Mouse (Mus musculus) myocyte (in vitro differentiated cells): ENCODE measurements at regions not wholly inside any gene's neighbourhood (a gene's known extent, or its start where the extent isn't known, plus 50 kb on each side); places are given as distances from the start of the nearest gene placed in this dataset.

Source experiments
- H3K27me3 ChIP-seq: one replicate; pipeline ENCODE4 v1.6.1; 2011; ENCODE audit not compliant: control insufficient read depth, insufficient read depth, insufficient read length
- H3K36me3 ChIP-seq: one replicate; pipeline ENCODE4 v1.6.1; 2011; ENCODE audit not compliant: control insufficient read depth, insufficient read depth
- H3K4me2 ChIP-seq: one replicate; pipeline ENCODE4 v1.6.1; 2011; ENCODE audit warnings: low read depth, control low read depth
- H3K4me3 ChIP-seq: one replicate; pipeline ENCODE4 v1.5.1; 2011; ENCODE audit warnings: mild to moderate bottlenecking, control low read depth, moderate library complexity
- H3K79me2 ChIP-seq: one replicate; pipeline ENCODE4 v1.6.1; 2011; ENCODE audit not compliant: control insufficient read depth, insufficient read depth
- H3ac ChIP-seq: one replicate; pipeline ENCODE4 v1.6.1; 2011; ENCODE audit not compliant: control insufficient read depth, insufficient read length
- CEBPB ChIP-seq: IDR thresholded peaks from 2 replicates; pipeline ENCODE4 v1.6.1; 2011; ENCODE audit warnings: mild to moderate bottlenecking, moderate library complexity; ENCODE audit not compliant: poor library complexity, insufficient read depth, severe bottlenecking
- E2F4 ChIP-seq: IDR thresholded peaks from one replicate; pipeline ENCODE4 v1.6.1; 2011; ENCODE audit warnings: mild to moderate bottlenecking, control low read depth, moderate library complexity; ENCODE audit not compliant: insufficient read depth
- MAX ChIP-seq: IDR thresholded peaks from one replicate; pipeline ENCODE4 v1.6.1; 2011; ENCODE audit warnings: low read depth, mild to moderate bottlenecking, control low read depth
- MYOD1 ChIP-seq, 3 experiments: IDR thresholded peaks; one replicate each; pipeline ENCODE4 v1.6.1; 2011; ENCODE audit warnings: control low read depth in 2 of 3, low read depth in 2 of 3, mild to moderate bottlenecking in 2 of 3, moderate library complexity in 1 of 3; ENCODE audit not compliant: insufficient read length in 2 of 3, control insufficient read depth in 1 of 3
- MYOG ChIP-seq, 3 experiments: IDR thresholded peaks; one replicate each; pipeline ENCODE4 v1.6.1; 2011; ENCODE audit warnings: control low read depth in 2 of 3, low read depth in 2 of 3, mild to moderate bottlenecking in 2 of 3; ENCODE audit not compliant: insufficient read length in 2 of 3, control insufficient read depth in 1 of 3, insufficient read depth in 1 of 3
- POLR2A ChIP-seq: IDR thresholded peaks from one replicate; pipeline ENCODE4 v1.6.1; 2011; ENCODE audit warnings: low read depth, mild to moderate bottlenecking, control low read depth, moderate library complexity; ENCODE audit not compliant: insufficient read length
- POLR2AphosphoS2 ChIP-seq: IDR thresholded peaks from one replicate; pipeline ENCODE4 v1.6.1; 2011; ENCODE audit warnings: low read depth, control low read depth; ENCODE audit not compliant: insufficient read length
- REST ChIP-seq: IDR thresholded peaks from one replicate; pipeline ENCODE4 v1.6.1; 2011; ENCODE audit warnings: mild to moderate bottlenecking, control low read depth, moderate library complexity; ENCODE audit not compliant: insufficient read depth, insufficient read length
- SRF ChIP-seq: IDR thresholded peaks from one replicate; pipeline ENCODE4 v1.6.1; 2011; ENCODE audit warnings: low read depth; ENCODE audit not compliant: control insufficient read depth, insufficient read length
- TCF12 ChIP-seq: IDR thresholded peaks from one replicate; pipeline ENCODE4 v1.6.1; 2011; ENCODE audit warnings: mild to moderate bottlenecking, control low read depth; ENCODE audit not compliant: poor library complexity, insufficient read depth, severe bottlenecking
- TCF3 ChIP-seq: IDR thresholded peaks from one replicate; pipeline ENCODE4 v1.6.1; 2011; ENCODE audit warnings: low read depth, control low read depth; ENCODE audit not compliant: insufficient read length
- USF1 ChIP-seq: IDR thresholded peaks from one replicate; pipeline ENCODE4 v1.6.1; 2011; ENCODE audit warnings: low read depth, mild to moderate bottlenecking, control low read depth, moderate library complexity

- Histone ChIP-seq H3K4me2 (no peak overlapping the region), H3K27me3 (no peaks in the 10 kb centered on the region), H3K79me2 (no peaks in the 10 kb centered on the region), H3K4me3 (no peak overlapping the region), H3ac (no peak overlapping the region), H3K36me3 (no peaks in the 10 kb centered on the region)
- TF ChIP-seq POLR2A (no peak), MYOG (IDR thresholded peaks at IDR 0.05; ENCODE audit: control insufficient read depth in 1 of 3, insufficient read depth in 1 of 3, insufficient read length in 2 of 3, low read depth in 2 of 3) (no peak), REST (no peak), TCF12 (no peak), USF1 (no peak), SRF (no peak), MAX (no peak), POLR2AphosphoS2 (no peak), MYOD1 (IDR thresholded peaks at IDR 0.05; ENCODE audit: control insufficient read depth in 1 of 3, insufficient read length in 2 of 3, low read depth in 2 of 3) (no peak), CEBPB (no peak), TCF3 (no peak), E2F4 (no peak)
These were observed 159.0 kb upstream of the Tusc1 start for GRCm38 (mm10) chr4:93494319-93494718.

- TF ChIP-seq TCF3 (no peak), SRF (no peak), CEBPB (no peak)
- no peaks in the 10 kb centered on the region for H3K79me2 ChIP-seq
- H3K27me3 ChIP-seq: no peaks in the 10 kb centered on the region
- no peak overlapping the region for H3K4me3 ChIP-seq
- no peaks in the 10 kb centered on the region for H3K36me3 ChIP-seq
- no peak overlapping the region for H3ac ChIP-seq
- no peak overlapping the region for H3K4me2 ChIP-seq
These were observed 158.6 kb upstream of the Tusc1 start for GRCm38 (mm10) chr4:93493905-93494304.

GRCm38 (mm10) chr4:93493326-93493725, 158.0 kb upstream of the Tusc1 start:
- Histone ChIP-seq H3K79me2 (no peaks in the 10 kb centered on the region), H3K4me2 (no peak overlapping the region), H3ac (no peak overlapping the region), H3K36me3 (no peaks in the 10 kb centered on the region), H3K27me3 (no peaks in the 10 kb centered on the region), H3K4me3 (no peak overlapping the region)
- no peak for TF ChIP-seq TCF3

- Histone ChIP-seq H3K4me2 (no peak overlapping the region), H3ac (no peak overlapping the region), H3K79me2 (no peaks in the 10 kb centered on the region), H3K27me3 (no peaks in the 10 kb centered on the region), H3K36me3 (no peaks in the 10 kb centered on the region), H3K4me3 (no peak overlapping the region)
- TF ChIP-seq TCF12 (no peak), TCF3 (no peak), POLR2AphosphoS2 (no peak), USF1 (no peak), SRF (no peak), REST (no peak), POLR2A (no peak), CEBPB (no peak), MYOG (IDR thresholded peaks at IDR 0.05; ENCODE audit: control insufficient read depth in 1 of 3, insufficient read depth in 1 of 3, insufficient read length in 2 of 3, low read depth in 2 of 3) (no peak), E2F4 (no peak), MYOD1 (IDR thresholded peaks at IDR 0.05; ENCODE audit: control insufficient read depth in 1 of 3, insufficient read length in 2 of 3, low read depth in 2 of 3) (no peak), MAX (no peak)
These were observed 153.3 kb upstream of the Tusc1 start for GRCm38 (mm10) chr4:93488570-93488969.

GRCm38 (mm10) chr4:93486455-93486854, 151.1 kb upstream of the Tusc1 start:
- no peaks in the 10 kb centered on the region for H3K36me3 ChIP-seq
- H3K79me2 ChIP-seq: no peaks in the 10 kb centered on the region
- no peak overlapping the region for H3K4me3 ChIP-seq
- H3K4me2 ChIP-seq: no peak overlapping the region
- H3ac ChIP-seq: no peak overlapping the region
- no peak for TF ChIP-seq CEBPB
- no peak for TF ChIP-seq SRF
- no peak for TF ChIP-seq TCF12
- TF ChIP-seq MYOG (IDR thresholded peaks at IDR 0.05; ENCODE audit: control insufficient read depth in 1 of 3, insufficient read depth in 1 of 3, insufficient read length in 2 of 3, low read depth in 2 of 3): no peak
- TF ChIP-seq TCF3: no peak
- no peak for TF ChIP-seq POLR2AphosphoS2
- H3K27me3 ChIP-seq: no peaks in the 10 kb centered on the region

- no peak overlapping the region for H3ac ChIP-seq
- no peaks in the 10 kb centered on the region for H3K27me3 ChIP-seq
- H3K4me3 ChIP-seq: no peak overlapping the region
- no peaks in the 10 kb centered on the region for H3K36me3 ChIP-seq
- no peak overlapping the region for H3K4me2 ChIP-seq
- H3K79me2 ChIP-seq: no peaks in the 10 kb centered on the region
- TF ChIP-seq E2F4 (no peak), SRF (no peak), USF1 (no peak), CEBPB (no peak), TCF12 (no peak), TCF3 (no peak), POLR2AphosphoS2 (no peak), MAX (no peak), MYOG (IDR thresholded peaks at IDR 0.05; ENCODE audit: control insufficient read depth in 1 of 3, insufficient read depth in 1 of 3, insufficient read length in 2 of 3, low read depth in 2 of 3) (no peak), MYOD1 (IDR thresholded peaks at IDR 0.05; ENCODE audit: control insufficient read depth in 1 of 3, insufficient read length in 2 of 3, low read depth in 2 of 3) (no peak), POLR2A (no peak), REST (no peak)
These were observed 145.9 kb upstream of the Tusc1 start for GRCm38 (mm10) chr4:93481247-93481646.
